Mouse (Mus musculus) cerebellum, adult 2 months (tissue): ENCODE results near the gene Gm19426.

Source experiments
- CTCF ChIP-seq: fragments of 200-500 bp; IDR thresholded peaks from 2 replicates; pipeline ENCODE4 v1.5.1; 2011; ENCODE audit warnings: low read depth, mild to moderate bottlenecking, control low read depth, low read length, moderate library complexity, borderline replicate concordance; ENCODE audit not compliant: insufficient read depth
- POLR2A ChIP-seq: fragments of 200-500 bp; IDR thresholded peaks from 2 replicates; pipeline ENCODE4 v1.6.1; 2011; ENCODE audit warnings: low read length, control low read depth, borderline replicate concordance; ENCODE audit not compliant: insufficient read depth

DNA sequence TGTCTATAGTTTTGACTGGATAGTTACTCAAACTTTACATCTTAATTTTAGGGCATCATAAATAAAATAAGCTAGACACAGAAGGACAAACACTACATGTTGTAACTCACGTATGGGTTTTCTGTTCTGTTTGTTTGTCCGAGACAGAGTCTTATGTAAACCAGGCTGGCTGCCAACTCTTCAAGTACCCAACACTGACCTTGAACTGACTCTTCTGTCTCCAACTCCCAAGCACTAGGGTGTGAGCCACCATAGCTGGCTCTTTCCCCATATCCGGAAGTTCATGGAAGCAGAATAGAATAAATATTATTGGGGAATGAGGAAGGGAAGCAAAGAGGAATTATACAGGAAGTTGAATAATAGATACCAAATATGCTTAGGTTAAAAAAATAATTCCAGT lies 49.1 kb upstream of the Gm19426 start:
- no peak for TF ChIP-seq CTCF
- no peak for TF ChIP-seq POLR2A
